Mouse (Mus musculus): ENCODE data around the gene Xaf1.

The Xaf1 gene

DNA sequence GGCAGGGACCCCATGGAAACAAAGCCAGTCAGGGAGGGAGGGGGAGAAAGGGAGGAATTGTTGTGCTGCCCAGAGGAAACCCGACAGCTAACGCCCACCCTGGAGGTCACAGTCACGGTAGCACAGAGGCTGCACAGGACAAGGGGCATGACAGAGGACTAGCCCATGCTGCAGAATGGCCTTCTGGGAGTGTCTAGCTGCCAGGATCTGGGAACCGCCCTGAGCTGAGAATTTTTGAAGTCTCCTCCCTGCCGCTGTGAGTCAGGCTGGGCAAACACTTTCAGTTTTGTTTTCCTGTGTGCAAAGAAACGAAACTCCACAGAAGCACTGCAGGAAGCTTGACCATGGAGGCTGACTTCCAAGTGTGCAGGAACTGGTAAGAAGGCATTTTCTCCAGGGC lies at the start of gene Xaf1:
Gene Xaf1, plus strand, starts transcription at position 296 of the 400 bp plus-strand sequence.
- peak; percentile 91 for DNase-seq

DNA sequence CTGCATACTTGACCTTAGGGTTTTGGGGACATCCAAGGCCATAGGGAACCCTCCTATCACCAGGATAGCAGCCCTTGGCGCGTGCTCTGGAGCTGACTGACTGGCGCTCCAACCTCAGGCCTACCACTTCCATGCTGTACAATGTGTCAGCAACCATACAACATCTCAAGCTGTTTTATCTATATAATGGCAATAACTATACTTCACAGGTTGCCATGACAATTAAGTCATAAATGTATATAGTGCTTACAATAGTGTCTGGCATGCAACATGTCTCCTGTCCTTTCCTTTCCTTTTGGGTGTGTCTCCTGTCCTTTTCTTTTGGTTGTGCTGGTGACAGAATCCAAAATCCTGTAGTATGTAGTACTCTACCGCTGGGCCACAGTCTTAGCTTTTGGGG lies 45.8 kb upstream of the Xaf1 start:
- DNase-seq: no peak

DNA sequence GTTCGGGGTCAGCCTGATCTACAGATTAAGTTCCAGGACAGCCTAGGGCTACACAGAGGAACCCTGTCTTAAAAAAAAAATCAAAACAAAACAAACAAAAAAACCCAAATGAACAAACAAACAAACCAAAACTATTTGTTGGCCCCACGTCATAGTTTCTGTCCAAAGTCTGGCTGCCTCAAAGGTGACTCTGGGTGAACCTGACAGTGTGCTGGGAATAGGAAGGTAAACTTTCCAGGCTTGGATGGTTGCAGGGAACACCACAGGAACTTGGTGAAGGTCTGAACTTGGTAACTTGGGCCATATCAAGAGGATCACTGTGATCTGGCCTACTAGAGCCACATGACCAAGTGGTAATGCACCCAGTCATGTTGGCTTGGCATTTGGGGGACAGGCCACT lies 45.0 kb upstream of the Xaf1 start:
- no peak for DNase-seq

DNA sequence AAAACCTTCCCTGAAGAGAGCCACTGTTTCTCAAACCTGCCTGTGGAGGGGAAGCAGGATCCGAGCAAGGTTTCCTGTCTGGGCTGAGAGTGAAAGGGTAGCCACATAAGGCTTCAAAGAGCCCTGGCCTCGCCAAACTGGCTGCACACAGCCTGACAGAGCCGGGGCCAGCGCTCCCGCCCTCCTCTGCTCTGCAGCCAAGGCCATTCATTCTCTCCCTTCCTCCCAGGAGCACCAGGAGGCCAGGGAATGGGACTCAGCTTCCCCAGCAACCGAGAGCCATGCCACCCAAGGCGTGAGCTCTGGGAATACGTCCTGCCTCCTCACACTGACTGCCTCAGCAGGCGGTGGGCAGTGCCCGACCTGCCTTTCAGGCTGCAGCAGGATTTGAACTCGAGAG lies 35.9 kb upstream of the Xaf1 start:
- DNase-seq: no peak

DNA sequence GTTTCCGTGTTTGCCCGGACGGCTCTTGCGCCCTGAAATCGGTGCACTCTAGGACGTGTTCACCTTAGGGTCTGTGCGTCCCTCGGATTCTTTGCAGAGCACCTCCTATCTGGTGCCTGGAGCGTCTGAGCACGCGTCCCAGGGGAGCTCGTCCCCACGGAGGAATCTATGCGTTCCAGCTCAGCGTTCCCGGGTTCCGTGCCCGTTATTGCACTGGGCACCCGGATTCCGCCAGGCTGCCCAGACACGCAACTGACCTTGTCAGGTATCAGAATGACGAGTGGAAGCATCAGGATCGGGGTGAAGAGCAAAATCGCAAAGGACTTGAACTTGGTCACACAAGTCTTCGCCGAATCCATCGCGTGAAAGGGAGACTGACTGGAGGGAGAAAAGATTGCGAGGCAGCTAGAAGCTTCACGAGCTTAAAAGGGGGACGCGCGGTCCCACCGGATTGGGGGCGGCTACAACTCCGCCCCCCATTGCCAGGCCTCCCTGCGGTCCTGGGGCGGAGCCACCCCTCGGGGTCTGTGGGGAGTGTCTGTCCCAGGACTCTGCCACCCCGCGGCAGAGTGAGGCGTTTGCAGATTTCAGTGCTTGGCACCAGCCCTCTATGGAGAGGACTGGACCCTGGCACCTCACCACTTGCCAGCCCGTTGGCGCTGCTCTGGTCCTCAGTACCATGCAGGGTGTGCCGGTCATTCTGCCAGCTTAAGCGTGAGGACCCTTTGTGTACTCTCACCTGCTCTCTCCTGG lies 35.0 kb upstream of the Xaf1 start:
- DNase-seq: peak; percentile 41

DNA sequence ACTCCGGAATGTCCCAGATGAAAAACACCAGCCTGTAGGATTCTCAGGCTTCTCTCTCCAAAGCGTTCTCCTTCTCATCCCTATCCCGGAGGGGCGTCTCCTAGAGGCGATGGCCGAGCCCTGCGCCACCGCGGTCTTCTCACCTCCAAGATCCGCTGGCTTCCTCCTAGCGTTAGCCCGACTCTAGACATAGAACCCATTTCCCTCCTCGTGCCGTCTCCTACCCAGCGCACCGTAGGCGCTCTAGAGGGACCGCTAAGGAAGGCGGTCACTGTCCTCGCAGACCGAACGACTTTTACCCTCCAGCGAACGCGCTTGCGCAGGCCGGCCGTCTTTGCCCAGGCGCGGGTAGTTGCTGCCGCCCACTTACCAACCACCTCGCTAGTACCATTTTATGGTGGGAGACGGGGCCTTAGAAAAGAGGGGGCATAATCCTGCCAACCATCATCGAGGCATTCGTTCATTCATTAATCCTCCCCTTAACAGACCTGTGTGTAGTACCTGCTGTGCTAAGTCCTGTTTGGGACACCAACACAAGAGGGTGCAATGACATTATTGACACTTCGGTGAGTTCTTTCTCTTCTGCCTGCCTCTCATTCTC lies 34.4 kb upstream of the Xaf1 start, which contains the start of gene Slc13a5:
Gene Slc13a5, minus strand, starts transcription at position 263 of the 601 bp plus-strand sequence.
- DNase-seq: no peak

DNA sequence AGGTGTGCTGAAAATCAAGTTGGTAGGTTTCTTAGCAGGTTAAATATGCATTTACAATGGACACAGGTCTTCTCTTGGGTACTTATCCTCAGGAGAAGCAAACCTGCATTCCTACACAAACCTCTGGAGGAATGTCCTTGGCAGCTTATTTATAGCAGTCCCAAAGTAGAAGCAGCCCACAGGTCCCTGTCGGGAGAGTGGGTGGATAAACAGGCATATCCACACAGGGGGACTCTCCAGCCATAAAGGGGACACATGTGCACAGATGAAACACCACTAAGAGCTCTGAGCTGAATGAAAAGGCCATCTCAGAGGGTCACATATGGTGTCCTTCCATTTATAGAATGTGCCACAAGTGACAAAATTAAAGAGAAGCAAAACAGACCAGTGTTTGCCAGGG lies 29.7 kb upstream of the Xaf1 start:
- no peak for DNase-seq

DNA sequence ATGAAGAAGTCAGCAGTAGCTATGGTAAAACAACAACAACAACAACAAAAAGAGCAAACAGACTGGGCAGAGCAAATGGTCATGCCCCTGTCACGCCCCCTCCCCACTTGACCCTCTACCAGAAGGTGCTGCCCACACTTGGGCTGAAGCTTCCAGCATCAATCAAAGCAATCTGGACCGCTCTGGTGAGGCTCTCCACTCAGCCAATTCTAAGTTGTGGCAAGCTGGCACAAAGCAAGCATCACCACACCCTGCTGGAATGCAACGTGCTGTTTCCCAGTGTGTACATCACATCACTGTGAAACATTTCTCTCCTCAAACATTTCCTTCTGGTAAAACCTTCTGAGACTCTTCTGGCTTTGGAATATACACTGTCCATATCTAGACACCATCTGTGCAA lies 28.1 kb upstream of the Xaf1 start:
- DNase-seq: no peak

DNA sequence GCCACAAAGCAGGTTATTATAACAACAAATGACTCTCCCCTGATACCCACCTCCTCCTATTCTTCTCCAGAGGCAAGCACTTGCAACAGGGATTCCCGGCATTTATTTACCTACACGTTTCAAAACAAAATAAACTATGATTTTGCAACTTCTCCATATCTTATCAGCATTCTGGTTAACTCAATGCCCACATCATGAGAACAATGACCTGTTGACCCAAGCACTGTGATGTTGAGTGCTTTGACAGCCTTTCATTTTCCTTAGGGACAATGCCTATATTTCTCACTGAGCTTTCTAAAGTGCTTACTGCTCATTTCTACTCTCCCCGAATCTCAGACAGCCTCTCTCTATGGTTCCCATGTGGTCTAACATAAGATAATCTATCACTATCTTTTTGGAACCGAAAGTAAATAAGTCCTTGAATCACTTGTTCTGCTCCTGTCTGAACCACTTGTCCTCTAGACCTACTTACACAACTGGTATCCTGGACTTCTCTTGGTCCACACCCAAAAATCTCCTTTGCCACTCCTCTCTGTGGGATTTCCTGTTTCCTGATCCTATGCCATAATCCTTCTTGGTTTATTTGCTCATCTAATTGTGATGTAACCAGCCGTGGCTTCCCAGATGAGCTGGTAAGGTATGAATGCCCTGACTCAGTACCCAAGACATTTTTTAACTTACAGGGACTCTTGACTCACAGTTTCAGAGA lies 20.1 kb upstream of the Xaf1 start:
- DNase-seq: no peak

DNA sequence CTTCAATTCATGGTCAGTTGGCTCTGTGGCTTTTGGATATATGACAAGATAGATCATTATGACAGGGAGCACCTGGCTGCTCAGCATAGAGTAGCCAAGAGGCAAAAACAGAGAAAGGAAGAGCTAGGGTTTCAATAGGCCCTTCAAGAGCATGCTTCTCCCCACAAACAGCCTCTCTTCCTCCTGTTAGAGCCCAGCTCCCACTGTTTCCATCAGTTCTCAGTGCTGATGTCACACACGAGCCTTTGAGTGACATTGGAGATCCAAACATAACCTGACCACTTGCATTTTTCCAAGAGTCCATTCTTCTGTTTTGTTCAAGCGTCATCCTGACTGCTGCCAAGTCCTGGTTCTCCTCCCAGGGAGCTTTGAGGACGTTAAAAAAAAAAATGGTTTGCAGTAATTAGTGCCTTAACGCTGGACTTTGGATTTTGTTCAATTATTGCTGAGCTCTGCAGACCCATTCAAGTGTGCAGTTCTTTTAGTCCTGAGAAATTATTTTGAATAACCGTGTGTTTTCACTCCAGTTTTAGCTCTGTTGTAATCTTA lies 19.5 kb upstream of the Xaf1 start:
- no peak for DNase-seq

DNA sequence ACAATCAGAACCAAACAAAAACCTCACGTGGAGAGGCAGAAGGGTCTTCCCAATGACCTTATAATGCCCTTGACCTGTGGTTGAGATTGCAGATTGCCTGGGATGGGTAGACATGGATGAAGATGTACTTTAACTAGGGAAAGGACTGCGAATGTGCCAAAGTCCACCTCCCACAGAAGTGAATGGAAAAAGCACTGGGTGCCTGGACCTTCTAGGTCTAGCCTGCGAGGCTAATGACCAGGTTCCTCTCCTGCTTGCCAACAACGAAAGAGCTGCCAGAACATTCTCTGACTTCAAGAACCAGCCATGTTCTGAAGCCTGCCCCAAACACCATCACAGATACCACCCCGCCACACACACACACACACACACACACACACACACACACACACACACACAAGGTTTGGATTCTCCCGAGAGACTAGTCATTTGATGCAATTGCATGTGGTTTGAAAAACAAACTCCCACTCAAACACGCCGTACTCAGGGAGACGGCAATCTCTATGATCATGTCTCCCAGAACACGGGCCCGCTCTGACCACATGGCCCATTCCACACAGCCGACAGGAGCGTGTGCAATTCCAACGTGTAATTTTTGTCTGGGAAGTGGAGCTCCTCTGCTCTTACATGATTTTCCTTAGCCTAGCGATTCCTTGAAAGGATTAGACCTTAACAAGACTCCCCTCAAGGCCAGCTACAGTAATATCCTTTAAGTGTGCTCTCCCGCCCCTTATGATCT lies 17.8 kb upstream of the Xaf1 start:
- DNase-seq: no peak

DNA sequence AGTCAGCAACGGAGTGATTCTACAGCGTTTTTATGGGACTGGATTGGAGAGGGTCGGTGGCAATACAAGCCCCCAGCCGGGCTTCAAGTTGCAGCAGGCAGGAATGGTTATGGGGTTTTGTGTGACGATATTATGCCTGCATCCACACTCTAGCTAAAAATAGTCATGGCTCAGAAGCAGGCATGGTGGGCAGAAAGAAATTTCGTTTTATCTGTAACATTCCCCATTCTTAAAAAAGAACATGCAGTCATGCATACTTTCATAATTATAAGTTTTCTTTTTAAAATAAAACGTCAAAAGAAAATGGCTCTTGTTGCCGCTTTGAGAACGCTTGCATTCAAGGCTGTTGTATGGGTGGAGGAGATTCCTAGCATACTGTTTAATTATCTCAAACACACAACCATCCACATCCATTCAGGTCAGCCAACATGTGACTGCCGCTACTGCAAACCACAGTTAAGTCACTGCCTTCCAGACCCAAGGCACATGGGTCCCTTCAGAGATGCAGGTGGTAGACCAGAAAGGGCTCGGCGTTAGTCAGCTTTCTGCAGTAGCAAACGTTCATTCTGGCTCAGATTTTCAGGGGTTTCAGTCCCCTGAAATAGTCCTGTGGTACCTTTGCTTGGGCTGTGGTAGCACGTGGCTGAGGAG lies 16.8 kb upstream of the Xaf1 start:
- DNase-seq: no peak

DNA sequence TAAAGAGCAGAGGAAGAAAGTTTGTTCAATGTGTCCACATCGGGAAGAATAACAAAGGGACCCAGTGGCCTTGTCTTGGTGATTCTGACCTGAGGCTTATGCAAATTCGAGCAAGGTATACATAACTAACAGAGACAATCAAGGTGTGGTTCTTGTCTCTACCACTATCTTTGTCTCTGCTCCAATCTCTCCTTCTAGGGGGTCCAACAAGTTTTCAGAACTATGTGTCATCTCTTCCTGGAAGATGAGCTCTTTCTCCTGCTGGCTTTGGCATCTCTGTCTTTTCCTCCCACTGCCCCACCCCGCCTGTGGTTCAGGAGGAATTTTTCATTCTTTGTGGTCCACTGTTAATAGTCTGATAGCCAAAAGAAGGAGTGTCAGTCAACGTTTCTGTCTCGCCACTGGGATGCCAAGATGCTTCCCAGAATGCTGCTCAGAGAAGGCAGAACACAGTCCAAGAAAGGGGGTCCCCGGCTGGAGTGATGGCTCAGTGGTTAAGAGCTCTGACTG lies 15.4 kb upstream of the Xaf1 start:
- DNase-seq: no peak

DNA sequence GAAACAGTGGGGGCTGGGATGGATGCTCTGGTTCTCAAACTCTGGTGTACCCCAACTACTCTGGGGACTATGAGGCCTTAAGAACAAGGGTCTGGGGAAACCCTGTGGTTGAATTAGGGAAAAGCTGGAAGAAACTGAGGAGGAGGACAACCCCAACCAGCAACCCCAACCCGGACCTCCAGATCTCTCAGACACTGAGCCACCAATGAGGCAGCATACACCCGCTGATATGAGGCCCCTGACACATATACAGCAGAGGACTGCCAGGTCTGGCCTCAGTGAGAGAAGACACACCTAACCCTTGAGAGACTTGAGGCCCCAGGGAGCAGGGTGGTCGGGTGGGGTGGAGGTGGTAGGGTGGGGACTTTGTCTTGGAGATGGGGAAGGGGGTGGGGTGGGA lies 14.8 kb upstream of the Xaf1 start:
- DNase-seq: no peak

DNA sequence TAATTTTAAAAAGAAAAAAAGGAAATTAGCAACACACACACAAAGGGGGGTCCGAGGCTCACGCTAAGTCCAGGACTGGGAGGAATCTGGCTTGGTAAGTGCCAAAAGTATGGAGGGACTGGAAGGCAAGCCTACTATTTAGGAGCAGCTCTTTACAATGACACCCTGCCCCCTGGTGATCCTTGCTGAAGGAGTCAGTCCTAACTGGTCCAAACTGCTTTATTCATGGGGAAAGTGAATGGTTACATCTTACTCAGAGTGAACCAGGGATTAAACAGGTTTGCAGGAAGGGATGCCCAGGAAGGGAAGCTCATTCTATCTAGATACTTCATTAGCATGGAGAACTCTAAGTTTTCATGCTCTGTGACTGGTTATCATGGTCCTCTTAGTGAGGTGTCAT lies 14.3 kb upstream of the Xaf1 start:
- no peak for DNase-seq

DNA sequence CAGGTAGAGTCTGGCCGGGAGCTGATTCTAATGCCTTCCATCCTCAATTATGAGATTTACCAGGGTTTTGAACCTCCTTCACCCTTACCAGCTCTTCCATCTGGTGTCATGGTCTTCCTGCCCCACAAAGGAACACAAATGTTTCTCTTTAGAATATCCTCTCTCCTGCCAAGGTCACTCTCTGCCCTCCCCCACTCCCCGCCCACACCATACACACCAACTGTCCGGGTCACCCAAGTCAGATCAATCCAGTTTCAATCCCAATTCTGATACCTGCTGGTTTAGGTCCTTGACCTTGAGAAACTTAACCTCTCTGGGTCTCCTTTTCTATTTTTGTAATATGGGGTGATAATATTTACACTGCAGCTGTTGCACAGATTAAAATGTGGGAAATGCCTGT lies 13.9 kb upstream of the Xaf1 start:
- DNase-seq: no peak

DNA sequence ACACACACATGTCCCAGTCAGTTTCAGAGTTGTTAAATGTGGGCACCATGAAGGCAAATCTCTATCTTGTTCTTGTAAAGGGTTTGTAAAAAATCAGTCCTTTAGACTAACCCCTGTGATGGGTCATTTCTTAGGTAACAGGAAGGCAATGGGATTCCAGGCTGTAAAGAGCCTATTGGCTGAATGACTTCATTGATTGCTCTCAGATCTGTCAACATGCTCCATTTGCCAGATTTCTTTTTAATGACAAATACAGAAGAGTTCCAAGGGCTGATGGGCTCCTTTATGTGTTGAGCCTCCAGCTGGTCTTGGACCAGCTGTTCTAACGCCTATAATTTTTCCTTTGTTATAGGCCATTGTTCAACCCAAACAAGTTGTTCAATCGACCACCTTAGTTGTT lies 8.3 kb upstream of the Xaf1 start:
- no peak for DNase-seq

DNA sequence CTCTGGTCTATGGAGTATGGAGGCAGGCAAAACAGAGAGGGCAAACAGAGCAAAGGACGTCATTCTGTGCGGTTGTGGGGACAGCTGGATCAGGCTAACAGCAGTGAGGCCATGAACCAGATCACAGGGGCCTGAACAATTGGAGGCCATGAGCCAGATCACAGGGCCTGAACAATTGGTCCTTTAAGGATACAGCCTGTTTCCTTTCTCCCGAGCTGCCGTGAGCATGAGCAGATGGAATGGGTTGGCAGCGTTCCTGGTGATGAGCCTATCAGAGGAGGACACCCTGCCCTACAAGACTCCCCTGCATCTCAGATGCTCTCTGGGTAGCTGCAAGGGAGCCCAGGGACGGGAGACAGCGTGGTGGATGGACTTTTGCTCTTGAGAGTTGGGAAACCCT lies 801 bp downstream of the Xaf1 start:
- DNase-seq: peak; percentile 74

DNA sequence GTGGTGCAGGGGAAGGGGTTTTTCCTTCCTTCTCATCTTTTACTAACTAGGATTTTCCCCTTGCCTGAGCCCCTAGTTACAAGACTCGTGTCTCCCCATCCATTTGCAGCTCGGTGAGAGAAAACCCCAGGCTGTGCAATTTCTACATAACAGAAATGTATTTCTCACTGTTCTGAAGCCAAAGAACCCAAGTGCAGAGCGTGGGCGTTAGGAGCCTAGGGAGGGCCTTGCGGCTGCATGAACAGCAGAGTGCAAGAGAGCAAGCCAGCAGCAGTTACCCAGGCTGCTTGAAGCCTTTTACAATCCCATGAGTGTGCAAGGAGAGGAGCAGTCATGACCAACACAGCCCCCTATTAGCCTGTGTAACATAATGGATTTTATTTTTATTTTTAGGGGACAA lies 6.0 kb downstream of the Xaf1 start:
- no peak for DNase-seq

DNA sequence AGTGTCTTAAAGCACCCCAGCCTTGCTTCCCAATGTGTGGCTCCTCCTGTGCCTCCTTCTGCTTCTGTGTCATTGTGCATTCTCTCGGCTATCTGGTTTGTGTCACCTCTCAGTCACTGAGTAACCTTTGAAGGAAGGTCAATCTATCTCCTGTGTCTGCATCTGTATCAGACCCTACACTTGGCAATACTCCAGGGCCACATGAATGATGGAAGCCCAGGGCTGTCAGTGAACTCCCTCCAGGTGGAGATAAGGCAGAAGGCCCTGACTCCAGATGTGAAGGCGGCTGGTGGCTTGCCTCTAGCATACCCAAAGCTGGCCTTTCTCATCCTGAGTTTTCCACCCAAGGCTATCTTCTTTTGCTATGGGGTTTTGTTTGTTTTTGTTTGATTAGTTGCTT lies 7.6 kb downstream of the Xaf1 start:
- DNase-seq: no peak

DNA sequence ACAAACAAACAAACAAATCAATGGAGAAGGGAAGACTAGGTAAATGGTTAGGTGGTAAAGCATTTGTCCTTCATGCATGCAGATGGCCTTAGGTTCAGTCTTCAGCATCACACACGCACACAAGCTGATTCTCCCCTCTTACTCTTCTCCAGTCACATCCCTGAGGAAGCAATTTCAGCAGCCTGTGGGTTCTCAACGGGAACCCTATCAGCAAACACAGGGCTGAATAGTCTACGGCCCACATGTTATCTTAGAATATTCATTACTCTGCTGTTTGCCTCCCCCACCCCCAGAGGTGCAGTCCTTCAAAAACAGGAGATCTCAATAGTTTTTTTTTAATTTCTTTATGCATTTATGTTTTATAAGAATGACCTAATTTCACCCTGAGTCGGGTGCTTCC lies 9.1 kb downstream of the Xaf1 start:
- DNase-seq: no peak

DNA sequence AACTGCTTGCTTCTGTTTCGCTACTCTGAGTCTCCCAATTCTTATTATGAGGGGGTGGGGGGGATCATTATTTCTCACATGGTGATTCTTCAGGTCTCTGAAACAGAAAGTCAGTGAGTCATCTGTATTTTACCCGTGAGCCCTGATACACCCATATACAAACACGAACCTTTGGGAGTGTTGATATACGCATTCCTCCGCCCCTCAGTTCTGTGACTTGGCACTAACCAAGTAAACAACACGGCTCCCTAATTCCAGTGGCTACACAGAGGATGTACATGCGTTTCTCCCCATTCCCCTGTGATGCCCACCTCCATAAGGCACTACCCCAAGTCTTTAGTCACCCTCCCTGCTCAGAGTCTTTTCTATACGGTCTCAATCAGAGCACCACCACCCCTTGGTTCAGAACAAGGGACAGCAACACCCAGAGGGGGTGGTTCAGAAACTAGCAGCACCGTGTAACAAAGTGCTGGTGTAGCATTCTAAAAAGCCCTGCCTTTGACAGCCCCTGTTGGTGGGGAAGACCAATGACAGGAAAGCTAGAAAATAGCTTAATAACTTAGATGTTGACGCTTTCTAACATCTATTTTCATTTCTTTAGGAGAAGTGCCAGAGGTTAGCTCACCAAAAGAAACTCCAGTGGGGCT lies 10.0 kb downstream of the Xaf1 start:
- DNase-seq: no peak

Measured in lung, postnatal 36 days (tissue).